Mouse (Mus musculus) MEL (cell line): ENCODE data around the gene Nkx2-2. TPM values are rescaled to one million over a fixed set of nuclear protein-coding genes. Genes with fewer than 3 reads are reported as not detected.

ENCODE experiments used
- DNase-seq: peaks from one replicate; pipeline ENCODE4 v3.0.0; 2011; ENCODE audit warnings: low read depth, low spot score
- H3K27ac ChIP-seq: 2 replicates; pipeline ENCODE4 v1.5.1; 2012; ENCODE audit warnings: low read depth, mild to moderate bottlenecking, control low read depth, low read length, moderate library complexity; ENCODE audit not compliant: control insufficient read depth
- H3K27me3 ChIP-seq, 2 experiments: fragments of 150-350 bp in 1 of 2; sonication (generic) in 1 of 2; 2 replicates each; pipeline ENCODE4 v1.6.1; 2012; ENCODE audit warnings: low read length in 2 of 2, mild to moderate bottlenecking in 2 of 2, improper control_type of control experiment in 1 of 2, moderate library complexity in 1 of 2; ENCODE audit not compliant: insufficient read depth in 2 of 2, control insufficient read depth in 1 of 2
- H3K36me3 ChIP-seq, 2 experiments: 2 replicates each; pipeline ENCODE4 v1.6.1; 2012 to 2014; ENCODE audit warnings: low read length in 2 of 2, improper control_type of control experiment in 1 of 2, inconsistent platforms in 1 of 2, mild to moderate bottlenecking in 1 of 2; ENCODE audit not compliant: insufficient read depth in 2 of 2, control insufficient read depth in 1 of 2
- H3K4me1 ChIP-seq, 2 experiments: fragments of 150-350 bp in 1 of 2; sonication (generic) in 1 of 2; 2 replicates each; pipeline ENCODE4 v1.6.1; 2012; ENCODE audit warnings: low read length in 2 of 2, improper control_type of control experiment in 1 of 2, mild to moderate bottlenecking in 1 of 2; ENCODE audit not compliant: insufficient read depth in 2 of 2, control insufficient read depth in 1 of 2
- H3K4me3 ChIP-seq, 2 experiments: fragments of 150-350 bp in 1 of 2; sonication (generic) in 1 of 2; 2 replicates each; pipeline ENCODE4 v1.5.1; 2012; ENCODE audit warnings: low read depth in 2 of 2, low read length in 2 of 2, mild to moderate bottlenecking in 2 of 2, moderate library complexity in 2 of 2, control low read depth in 1 of 2, improper control_type of control experiment in 1 of 2; ENCODE audit not compliant: control insufficient read depth in 1 of 2, insufficient read depth in 1 of 2
- H3K79me2 ChIP-seq: 2 replicates; pipeline ENCODE4 v1.6.1; 2012; ENCODE audit warnings: mild to moderate bottlenecking, low read length, moderate library complexity; ENCODE audit not compliant: control insufficient read depth, poor library complexity, insufficient read depth
- H3K9ac ChIP-seq: 2 replicates; pipeline ENCODE4 v1.6.1; 2012; ENCODE audit warnings: low read depth, mild to moderate bottlenecking, control low read depth, low read length, moderate library complexity; ENCODE audit not compliant: control insufficient read depth, poor library complexity, severe bottlenecking
- H3K9me3 ChIP-seq: fragments of 150-350 bp; sonication (generic); replicated peaks from 2 replicates; pipeline ENCODE4 v1.6.1; 2012; ENCODE audit warnings: mild to moderate bottlenecking, low read length, improper control_type of control experiment, moderate library complexity; ENCODE audit not compliant: insufficient read depth
- CTCF ChIP-seq, 3 experiments: IDR thresholded peaks in 2 of 3; conservative IDR thresholded peaks in 1 of 3; 2 replicates each; pipeline ENCODE4 v1.5.1; 2011 to 2012; ENCODE audit warnings: low read length in 3 of 3, low read depth in 2 of 3, mild to moderate bottlenecking in 2 of 3, improper control_type of control experiment in 1 of 3, inconsistent platforms in 1 of 3, mixed read lengths in 1 of 3, moderate library complexity in 1 of 3; ENCODE audit not compliant: control insufficient read depth in 1 of 3, insufficient read depth in 1 of 3, poor library complexity in 1 of 3, severe bottlenecking in 1 of 3
- E2F4 ChIP-seq: IDR thresholded peaks from 2 replicates; pipeline ENCODE4 v1.6.1; 2011; ENCODE audit warnings: low read depth, low read length, improper control_type of control experiment, borderline replicate concordance
- EP300 ChIP-seq, 2 experiments: IDR thresholded peaks; 2 replicates each; pipeline ENCODE4 v1.6.1; 2011; ENCODE audit warnings: improper control_type of control experiment in 2 of 2, low read length in 2 of 2, low read depth in 1 of 2, mild to moderate bottlenecking in 1 of 2
- ETS1 ChIP-seq: IDR thresholded peaks from 2 replicates; pipeline ENCODE4 v1.6.1; 2012; ENCODE audit warnings: low read depth, mild to moderate bottlenecking, inconsistent platforms, low read length, improper control_type of control experiment, moderate library complexity
- GATA1 ChIP-seq: IDR thresholded peaks from 2 replicates; pipeline ENCODE4 v1.6.1; 2011; ENCODE audit warnings: low read depth, low read length, improper control_type of control experiment
- HCFC1 ChIP-seq: IDR thresholded peaks from 2 replicates; pipeline ENCODE4 v1.6.1; 2012; ENCODE audit warnings: low read depth, mild to moderate bottlenecking, inconsistent platforms, low read length, improper control_type of control experiment, moderate library complexity
- MAX ChIP-seq: IDR thresholded peaks from 2 replicates; pipeline ENCODE4 v1.6.1; 2011; ENCODE audit warnings: low read length, improper control_type of control experiment
- MXI1 ChIP-seq: IDR thresholded peaks from 2 replicates; pipeline ENCODE4 v1.6.1; 2011; ENCODE audit warnings: mild to moderate bottlenecking, low read depth, low read length, improper control_type of control experiment
- MYB ChIP-seq: IDR thresholded peaks from 2 replicates; pipeline ENCODE4 v1.6.1; 2011; ENCODE audit warnings: mild to moderate bottlenecking, low read depth, low read length, improper control_type of control experiment
- NELFE ChIP-seq: IDR thresholded peaks from 2 replicates; pipeline ENCODE4 v1.6.1; 2011; ENCODE audit warnings: low read depth, low read length, improper control_type of control experiment
- NRF1 ChIP-seq: IDR thresholded peaks from 2 replicates; pipeline ENCODE4 v1.6.1; 2014; ENCODE audit warnings: low read depth, mild to moderate bottlenecking, inconsistent platforms, low read length, improper control_type of control experiment, moderate library complexity; ENCODE audit not compliant: poor library complexity, insufficient read depth, severe bottlenecking
- POLR2AphosphoS5 ChIP-seq: IDR thresholded peaks from 2 replicates; pipeline ENCODE4 v1.6.1; 2012; ENCODE audit warnings: low read depth, borderline replicate concordance, mild to moderate bottlenecking, inconsistent platforms, low read length, moderate library complexity, mixed read lengths
- TAL1 ChIP-seq: IDR thresholded peaks from 2 replicates; pipeline ENCODE4 v1.6.1; 2012; ENCODE audit warnings: mild to moderate bottlenecking, inconsistent platforms, low read length, moderate library complexity, mixed read lengths
- ZC3H11A ChIP-seq: IDR thresholded peaks from 2 replicates; pipeline ENCODE4 v1.6.1; 2012; ENCODE audit warnings: low read depth, mild to moderate bottlenecking, inconsistent platforms, low read length, improper control_type of control experiment
- ZKSCAN1 ChIP-seq: IDR thresholded peaks from 2 replicates; pipeline ENCODE4 v1.6.1; 2012; ENCODE audit warnings: low read depth, mild to moderate bottlenecking, inconsistent platforms, low read length, improper control_type of control experiment, moderate library complexity
- ZMIZ1 ChIP-seq: IDR thresholded peaks from 2 replicates; pipeline ENCODE4 v1.6.1; 2012; ENCODE audit warnings: low read depth, mild to moderate bottlenecking, inconsistent platforms, low read length, improper control_type of control experiment, moderate library complexity
- polyA plus RNA-seq, 2 experiments: library from polyadenylated mRNA; stranded (reverse) in 1 of 2; unstranded in 1 of 2; fragments of >175 nt in 1 of 2; fragments of >200 nt in 1 of 2; gene quantifications; 2 replicates each; pipeline versions ENCODE4 v1.2.1 to v1.2.4; 2012; ENCODE audit warnings: low replicate concordance in 2 of 2, low read depth in 1 of 2; ENCODE audit not compliant: insufficient read length in 2 of 2, insufficient read depth in 1 of 2, missing spikeins in 1 of 2
- total RNA-seq: library from RNA; depleted of rRNA; stranded (reverse); fragments of 300-350 nt; gene quantifications from 2 replicates; pipeline ENCODE4 v1.2.3, GENCODE M21; 2012

Gene Nkx2-2
- total and polyA plus RNA-seq, 3 experiments: not detected

GRCm38 (mm10) chr2:147192731-147193130, 1.3 kb downstream of the Nkx2-2 start:
- no peak for DNase-seq
- Histone ChIP-seq H3K79me2 (no peaks in the 10 kb centered on the region), H3K4me3 (no peak overlapping the region), H3K9ac (no peak overlapping the region), H3K9me3 (no peaks in the 10 kb centered on the region), H3K36me3 (no peaks in the 10 kb centered on the region), H3K27me3 (no peaks in the 10 kb centered on the region), H3K4me1 (no peaks in the 10 kb centered on the region), H3K27ac (no peak overlapping the region)
- no peak for TF ChIP-seq ETS1
- TF ChIP-seq MAX: no peak
- TF ChIP-seq HCFC1: no peak
- TF ChIP-seq E2F4: no peak
- no peak for TF ChIP-seq MXI1
- TF ChIP-seq EP300 (IDR thresholded peaks at IDR 0.05; ENCODE audit: low read depth in 1 of 2, low read length in 2 of 2): no peak
- TF ChIP-seq, all 39 proteins: peak for 0

- no peak for TF ChIP-seq ZC3H11A
- TF ChIP-seq NELFE: no peak
- no peak for TF ChIP-seq CTCF (IDR thresholded peaks at IDR 0.05 in 2 of 3, conservative IDR thresholded peaks at IDR 0.05 in 1 of 3; ENCODE audit: control insufficient read depth in 1 of 3, insufficient read depth in 1 of 3, low read depth in 2 of 3, low read length in 3 of 3, poor library complexity in 1 of 3, severe bottlenecking in 1 of 3)
- TF ChIP-seq TAL1: no peak
- TF ChIP-seq ZMIZ1: no peak
- TF ChIP-seq E2F4: no peak
- TF ChIP-seq ETS1: no peak
- TF ChIP-seq, all 39 proteins: peak for 0
- Histone ChIP-seq H3K36me3 (no peaks in the 10 kb centered on the region), H3K27me3 (no peaks in the 10 kb centered on the region), H3K9me3 (no peaks in the 10 kb centered on the region), H3K27ac (no peak overlapping the region), H3K4me3 (no peak overlapping the region), H3K9ac (no peak overlapping the region), H3K79me2 (no peaks in the 10 kb centered on the region), H3K4me1 (no peaks in the 10 kb centered on the region)
- DNase-seq: no peak
Observed at GRCm38 (mm10) chr2:147190316-147191021, 3.6 kb downstream of the Nkx2-2 start.

GRCm38 (mm10) chr2:147189546-147190315, 4.3 kb downstream of the Nkx2-2 start:
- Histone ChIP-seq H3K9ac (no peak overlapping the region), H3K4me3 (no peak overlapping the region), H3K27me3 (no peaks in the 10 kb centered on the region), H3K36me3 (no peaks in the 10 kb centered on the region), H3K9me3 (no peaks in the 10 kb centered on the region), H3K27ac (no peak overlapping the region), H3K79me2 (no peaks in the 10 kb centered on the region), H3K4me1 (no peaks in the 10 kb centered on the region)
- DNase-seq: no peak
- TF ChIP-seq MYB (no peak), POLR2AphosphoS5 (no peak), EP300 (IDR thresholded peaks at IDR 0.05; ENCODE audit: low read depth in 1 of 2, low read length in 2 of 2) (no peak), CTCF (IDR thresholded peaks at IDR 0.05 in 2 of 3, conservative IDR thresholded peaks at IDR 0.05 in 1 of 3; ENCODE audit: control insufficient read depth in 1 of 3, insufficient read depth in 1 of 3, low read depth in 2 of 3, low read length in 3 of 3, poor library complexity in 1 of 3, severe bottlenecking in 1 of 3) (no peak), NRF1 (no peak), HCFC1 (no peak), GATA1 (no peak), ZKSCAN1 (no peak)
